Mouse (Mus musculus) MEL (cell line): ENCODE data around the gene Galnt14. TPM values are rescaled to one million over a fixed set of nuclear protein-coding genes. Genes with fewer than 3 reads are reported as not detected.

Experiments used
- DNase-seq: peaks from one replicate; pipeline ENCODE4 v3.0.0; 2011; ENCODE audit warnings: low read depth, low spot score
- H3K27ac ChIP-seq: 2 replicates; pipeline ENCODE4 v1.5.1; 2012; ENCODE audit warnings: low read depth, mild to moderate bottlenecking, control low read depth, low read length, moderate library complexity; ENCODE audit not compliant: control insufficient read depth
- H3K27me3 ChIP-seq, 2 experiments: fragments of 150-350 bp in 1 of 2; sonication (generic) in 1 of 2; 2 replicates each; pipeline ENCODE4 v1.6.1; 2012; ENCODE audit warnings: low read length in 2 of 2, mild to moderate bottlenecking in 2 of 2, improper control_type of control experiment in 1 of 2, moderate library complexity in 1 of 2; ENCODE audit not compliant: insufficient read depth in 2 of 2, control insufficient read depth in 1 of 2
- H3K36me3 ChIP-seq, 2 experiments: 2 replicates each; pipeline ENCODE4 v1.6.1; 2012 to 2014; ENCODE audit warnings: low read length in 2 of 2, improper control_type of control experiment in 1 of 2, inconsistent platforms in 1 of 2, mild to moderate bottlenecking in 1 of 2; ENCODE audit not compliant: insufficient read depth in 2 of 2, control insufficient read depth in 1 of 2
- H3K4me1 ChIP-seq, 2 experiments: fragments of 150-350 bp in 1 of 2; sonication (generic) in 1 of 2; 2 replicates each; pipeline ENCODE4 v1.6.1; 2012; ENCODE audit warnings: low read length in 2 of 2, improper control_type of control experiment in 1 of 2, mild to moderate bottlenecking in 1 of 2; ENCODE audit not compliant: insufficient read depth in 2 of 2, control insufficient read depth in 1 of 2
- H3K4me3 ChIP-seq, 2 experiments: fragments of 150-350 bp in 1 of 2; sonication (generic) in 1 of 2; 2 replicates each; pipeline ENCODE4 v1.5.1; 2012; ENCODE audit warnings: low read depth in 2 of 2, low read length in 2 of 2, mild to moderate bottlenecking in 2 of 2, moderate library complexity in 2 of 2, control low read depth in 1 of 2, improper control_type of control experiment in 1 of 2; ENCODE audit not compliant: control insufficient read depth in 1 of 2, insufficient read depth in 1 of 2
- H3K79me2 ChIP-seq: 2 replicates; pipeline ENCODE4 v1.6.1; 2012; ENCODE audit warnings: mild to moderate bottlenecking, low read length, moderate library complexity; ENCODE audit not compliant: control insufficient read depth, poor library complexity, insufficient read depth
- H3K9ac ChIP-seq: 2 replicates; pipeline ENCODE4 v1.6.1; 2012; ENCODE audit warnings: low read depth, mild to moderate bottlenecking, control low read depth, low read length, moderate library complexity; ENCODE audit not compliant: control insufficient read depth, poor library complexity, severe bottlenecking
- H3K9me3 ChIP-seq: fragments of 150-350 bp; sonication (generic); replicated peaks from 2 replicates; pipeline ENCODE4 v1.6.1; 2012; ENCODE audit warnings: mild to moderate bottlenecking, low read length, improper control_type of control experiment, moderate library complexity; ENCODE audit not compliant: insufficient read depth
- BHLHE40 ChIP-seq: IDR thresholded peaks from 2 replicates; pipeline ENCODE4 v1.6.1; 2012; ENCODE audit warnings: low read depth, mild to moderate bottlenecking, inconsistent platforms, low read length, improper control_type of control experiment, borderline replicate concordance
- CHD1 ChIP-seq: IDR thresholded peaks from 2 replicates; pipeline ENCODE4 v1.6.1; 2012; ENCODE audit warnings: low read depth, mild to moderate bottlenecking, inconsistent platforms, low read length, improper control_type of control experiment
- CHD2 ChIP-seq: IDR thresholded peaks from 2 replicates; pipeline ENCODE4 v1.6.1; 2011; ENCODE audit warnings: low read length, improper control_type of control experiment
- CTCF ChIP-seq, 3 experiments: IDR thresholded peaks in 2 of 3; conservative IDR thresholded peaks in 1 of 3; 2 replicates each; pipeline ENCODE4 v1.5.1; 2011 to 2012; ENCODE audit warnings: low read length in 3 of 3, low read depth in 2 of 3, mild to moderate bottlenecking in 2 of 3, improper control_type of control experiment in 1 of 3, inconsistent platforms in 1 of 3, mixed read lengths in 1 of 3, moderate library complexity in 1 of 3; ENCODE audit not compliant: control insufficient read depth in 1 of 3, insufficient read depth in 1 of 3, poor library complexity in 1 of 3, severe bottlenecking in 1 of 3
- E2F4 ChIP-seq: IDR thresholded peaks from 2 replicates; pipeline ENCODE4 v1.6.1; 2011; ENCODE audit warnings: low read depth, low read length, improper control_type of control experiment, borderline replicate concordance
- ELF1 ChIP-seq: IDR thresholded peaks from 2 replicates; pipeline ENCODE4 v1.6.1; 2014; ENCODE audit warnings: low read depth, mild to moderate bottlenecking, inconsistent platforms, low read length, improper control_type of control experiment, moderate library complexity
- ETS1 ChIP-seq: IDR thresholded peaks from 2 replicates; pipeline ENCODE4 v1.6.1; 2012; ENCODE audit warnings: low read depth, mild to moderate bottlenecking, inconsistent platforms, low read length, improper control_type of control experiment, moderate library complexity
- HCFC1 ChIP-seq: IDR thresholded peaks from 2 replicates; pipeline ENCODE4 v1.6.1; 2012; ENCODE audit warnings: low read depth, mild to moderate bottlenecking, inconsistent platforms, low read length, improper control_type of control experiment, moderate library complexity
- KAT2A ChIP-seq: conservative IDR thresholded peaks from 2 replicates; pipeline ENCODE4 v1.6.1; 2012; ENCODE audit warnings: low read depth, low read length, improper control_type of control experiment, inconsistent platforms
- MAX ChIP-seq: IDR thresholded peaks from 2 replicates; pipeline ENCODE4 v1.6.1; 2011; ENCODE audit warnings: low read length, improper control_type of control experiment
- MAZ ChIP-seq: IDR thresholded peaks from 2 replicates; pipeline ENCODE4 v1.6.1; 2012; ENCODE audit warnings: low read depth, mild to moderate bottlenecking, inconsistent platforms, low read length, improper control_type of control experiment
- MEF2A ChIP-seq: IDR thresholded peaks from 2 replicates; pipeline ENCODE4 v1.6.1; 2014; ENCODE audit warnings: low read depth, mild to moderate bottlenecking, inconsistent platforms, low read length, improper control_type of control experiment; ENCODE audit not compliant: poor library complexity, insufficient replicate concordance, severe bottlenecking; ENCODE audit errors: extremely low read depth
- MXI1 ChIP-seq: IDR thresholded peaks from 2 replicates; pipeline ENCODE4 v1.6.1; 2011; ENCODE audit warnings: mild to moderate bottlenecking, low read depth, low read length, improper control_type of control experiment
- MYB ChIP-seq: IDR thresholded peaks from 2 replicates; pipeline ENCODE4 v1.6.1; 2011; ENCODE audit warnings: mild to moderate bottlenecking, low read depth, low read length, improper control_type of control experiment
- NRF1 ChIP-seq: IDR thresholded peaks from 2 replicates; pipeline ENCODE4 v1.6.1; 2014; ENCODE audit warnings: low read depth, mild to moderate bottlenecking, inconsistent platforms, low read length, improper control_type of control experiment, moderate library complexity; ENCODE audit not compliant: poor library complexity, insufficient read depth, severe bottlenecking
- POLR2AphosphoS2 ChIP-seq: IDR thresholded peaks from 2 replicates; pipeline ENCODE4 v1.6.1; 2011; ENCODE audit warnings: low read length, improper control_type of control experiment
- POLR2AphosphoS5 ChIP-seq: IDR thresholded peaks from 2 replicates; pipeline ENCODE4 v1.6.1; 2012; ENCODE audit warnings: low read depth, borderline replicate concordance, mild to moderate bottlenecking, inconsistent platforms, low read length, moderate library complexity, mixed read lengths
- RCOR1 ChIP-seq: IDR thresholded peaks from 2 replicates; pipeline ENCODE4 v1.6.1; 2012; ENCODE audit warnings: low read depth, mild to moderate bottlenecking, inconsistent platforms, low read length, improper control_type of control experiment
- SIN3A ChIP-seq: IDR thresholded peaks from 2 replicates; pipeline ENCODE4 v1.6.1; 2012; ENCODE audit warnings: low read length, improper control_type of control experiment, inconsistent platforms
- SMC3 ChIP-seq: IDR thresholded peaks from 2 replicates; pipeline ENCODE4 v1.6.1; 2011; ENCODE audit warnings: low read depth, low read length, improper control_type of control experiment
- TAL1 ChIP-seq: IDR thresholded peaks from 2 replicates; pipeline ENCODE4 v1.6.1; 2012; ENCODE audit warnings: mild to moderate bottlenecking, inconsistent platforms, low read length, moderate library complexity, mixed read lengths
- USF1 ChIP-seq: IDR thresholded peaks from 2 replicates; pipeline ENCODE4 v1.6.1; 2014; ENCODE audit warnings: low read depth, mild to moderate bottlenecking, inconsistent platforms, low read length, improper control_type of control experiment, moderate library complexity
- USF2 ChIP-seq, 2 experiments: IDR thresholded peaks; 2 replicates each; pipeline ENCODE4 v1.6.1; 2011 to 2012; ENCODE audit warnings: improper control_type of control experiment in 2 of 2, low read length in 2 of 2, borderline replicate concordance in 1 of 2, inconsistent platforms in 1 of 2, low read depth in 1 of 2, mild to moderate bottlenecking in 1 of 2; ENCODE audit not compliant: insufficient read depth in 1 of 2
- ZC3H11A ChIP-seq: IDR thresholded peaks from 2 replicates; pipeline ENCODE4 v1.6.1; 2012; ENCODE audit warnings: low read depth, mild to moderate bottlenecking, inconsistent platforms, low read length, improper control_type of control experiment
- ZKSCAN1 ChIP-seq: IDR thresholded peaks from 2 replicates; pipeline ENCODE4 v1.6.1; 2012; ENCODE audit warnings: low read depth, mild to moderate bottlenecking, inconsistent platforms, low read length, improper control_type of control experiment, moderate library complexity
- ZNF384 ChIP-seq: IDR thresholded peaks from 2 replicates; pipeline ENCODE4 v1.6.1; 2012; ENCODE audit warnings: low read depth, mild to moderate bottlenecking, inconsistent platforms, low read length, improper control_type of control experiment
- polyA plus RNA-seq, 2 experiments: library from polyadenylated mRNA; stranded (reverse) in 1 of 2; unstranded in 1 of 2; fragments of >175 nt in 1 of 2; fragments of >200 nt in 1 of 2; gene quantifications; 2 replicates each; pipeline versions ENCODE4 v1.2.1 to v1.2.4; 2012; ENCODE audit warnings: low replicate concordance in 2 of 2, low read depth in 1 of 2; ENCODE audit not compliant: insufficient read length in 2 of 2, insufficient read depth in 1 of 2, missing spikeins in 1 of 2
- total RNA-seq: library from RNA; depleted of rRNA; stranded (reverse); fragments of 300-350 nt; gene quantifications from 2 replicates; pipeline ENCODE4 v1.2.3, GENCODE M21; 2012

Gene Galnt14
- total and polyA plus RNA-seq, 3 experiments, result not detected

DNA sequence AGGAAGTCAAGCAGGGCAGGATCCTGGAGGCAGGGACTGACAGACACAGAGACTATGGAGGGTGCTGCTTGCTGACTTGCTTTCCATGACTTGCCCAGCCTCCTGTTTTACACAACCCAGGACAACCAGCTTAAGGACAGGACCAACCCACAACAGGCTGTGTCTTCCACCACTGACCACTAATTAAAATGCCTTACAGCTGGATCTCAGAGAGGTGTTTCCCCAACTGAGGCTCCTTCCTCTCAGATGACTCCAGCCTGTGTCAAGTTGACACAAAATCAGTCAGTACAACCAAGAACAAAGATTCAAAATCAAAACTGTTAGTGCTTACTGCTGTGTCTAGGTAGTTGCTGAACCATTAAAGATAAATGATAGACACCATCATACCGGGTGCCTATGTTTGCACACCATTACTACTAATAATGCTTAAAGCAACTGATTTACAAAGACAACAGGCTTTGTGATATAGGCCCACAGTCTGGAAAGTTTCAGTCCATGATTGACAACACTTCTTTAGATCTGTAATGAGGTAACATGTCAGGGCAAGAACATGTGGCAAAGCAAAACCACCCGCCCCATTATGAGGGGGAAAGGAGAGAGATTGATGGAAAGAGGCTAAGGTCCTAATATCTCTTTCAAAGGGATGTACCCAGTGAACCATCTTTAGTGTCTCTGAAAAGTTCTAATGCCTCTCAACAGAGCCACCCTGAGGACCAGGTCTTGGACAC is 8.9 kb upstream of the Galnt14 start:
- no peaks in the 10 kb centered on the region for H3K4me1 ChIP-seq

DNA sequence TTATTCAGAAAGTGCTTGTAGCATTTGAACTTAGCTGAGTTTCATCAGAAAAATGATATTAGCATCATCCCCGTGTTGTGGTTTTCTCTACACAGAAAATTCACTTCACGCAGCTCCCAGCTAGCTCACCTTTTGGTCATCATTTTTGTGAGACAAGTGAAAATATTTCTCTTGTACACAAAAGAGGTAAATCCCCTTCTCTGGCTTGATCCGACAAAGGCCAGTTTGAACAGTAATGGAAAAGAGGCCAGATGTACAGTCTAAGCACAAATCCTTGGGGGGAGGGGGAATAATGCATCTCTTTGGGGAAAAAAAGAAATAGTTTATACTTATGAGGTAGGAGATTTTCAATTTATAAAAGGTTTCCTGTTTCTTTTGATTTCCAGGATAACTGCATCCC is 6.4 kb upstream of the Galnt14 start:
- no peak for DNase-seq
- no peak overlapping the region for H3K4me3 ChIP-seq
- no peak overlapping the region for H3K9ac ChIP-seq
- H3K36me3 ChIP-seq, result no peaks in the 10 kb centered on the region
- no peaks in the 10 kb centered on the region for H3K9me3 ChIP-seq
- H3K4me1 ChIP-seq, result no peaks in the 10 kb centered on the region
- H3K27me3 ChIP-seq, result no peaks in the 10 kb centered on the region
- no peak overlapping the region for H3K27ac ChIP-seq
- H3K79me2 ChIP-seq, result no peaks in the 10 kb centered on the region
- no peak for TF ChIP-seq TAL1
- no peak for TF ChIP-seq ZC3H11A
- TF ChIP-seq HCFC1, result no peak
- no peak for TF ChIP-seq MAX
- TF ChIP-seq CHD1, result no peak
- TF ChIP-seq POLR2AphosphoS5, result no peak
- TF ChIP-seq MEF2A, result no peak
- TF ChIP-seq ZKSCAN1, result no peak
- TF ChIP-seq SMC3, result no peak
- no peak for TF ChIP-seq MXI1
- TF ChIP-seq USF2 (IDR thresholded peaks at IDR 0.05; ENCODE audit: borderline replicate concordance in 1 of 2, insufficient read depth in 1 of 2, low read depth in 1 of 2, low read length in 2 of 2), result no peak
- no peak for TF ChIP-seq POLR2AphosphoS2
- no peak for TF ChIP-seq CTCF (IDR thresholded peaks at IDR 0.05 in 2 of 3, conservative IDR thresholded peaks at IDR 0.05 in 1 of 3; ENCODE audit: control insufficient read depth in 1 of 3, insufficient read depth in 1 of 3, low read depth in 2 of 3, low read length in 3 of 3, poor library complexity in 1 of 3, severe bottlenecking in 1 of 3)
- no peak for TF ChIP-seq KAT2A
- TF ChIP-seq MYB, result no peak
- no peak for TF ChIP-seq NRF1
- TF ChIP-seq, all 39 proteins: peak for 0

More for the DNA sequence above, 8.9 kb upstream of the Galnt14 start:
- no peak for DNase-seq
- H3K4me3 ChIP-seq, result no peak overlapping the region
- H3K79me2 ChIP-seq, result no peaks in the 10 kb centered on the region
- no peaks in the 10 kb centered on the region for H3K36me3 ChIP-seq
- H3K27me3 ChIP-seq, result no peaks in the 10 kb centered on the region
- TF ChIP-seq MYB (no peak), SIN3A (no peak), USF1 (no peak), ZNF384 (no peak), CHD1 (no peak), MXI1 (no peak), RCOR1 (no peak), E2F4 (no peak), ELF1 (no peak), TAL1 (no peak), ZC3H11A (no peak), BHLHE40 (no peak), CHD2 (no peak), ETS1 (no peak), MAZ (no peak)
- no peak overlapping the region for H3K27ac ChIP-seq
- no peaks in the 10 kb centered on the region for H3K9me3 ChIP-seq
- H3K9ac ChIP-seq, result no peak overlapping the region
